Comparison of ENCODE assay signal across 4 mouse cellular contexts in genomic region chr4:141554255-141554865, GRCm38 (mm10). TPM values are rescaled to one million over a fixed set of nuclear protein-coding genes. Genes with fewer than 3 reads are reported as not detected.
DNase-seq lines count a peak whose midpoint lies in the region; TF ChIP-seq lines count a peak whose summit lies in the region.
"Not testable (repeated sequence)": the region's sequence is repeated elsewhere in the genome, so short reads cannot be mapped to it uniquely, and the experiment has no call there.
"Had no signal": no experiment of that assay in that cellular context is flagged by ENCODE, and none has a peak within 500 bp of the region (broad histone marks: within the 10 kb centered on the region; RNA-seq: fewer than 3 reads in every experiment).

No protein-coding gene starts in this region.

- H3K4me3 ChIP-seq in ES-E14 (ENCODE audit: insufficient read depth in 1 of 2, low read depth in 1 of 2, low read length in 2 of 2, poor library complexity in 1 of 2, severe bottlenecking in 1 of 2); MEL (ENCODE audit: control insufficient read depth in 1 of 2, insufficient read depth in 1 of 2, low read depth in 2 of 2, low read length in 2 of 2): not testable (repeated sequence)

- not testable (repeated sequence) for H3K9me3 ChIP-seq in ES-E14 (ENCODE audit: control insufficient read depth, insufficient read depth, low read depth, low read length); MEL (replicated peaks; ENCODE audit: insufficient read depth, low read length)

- TF ChIP-seq RAD21 in MEL (IDR thresholded peaks at IDR 0.05; ENCODE audit: low read depth, low read length), result not testable (repeated sequence)

- TF ChIP-seq CTCF in MEL (IDR thresholded peaks at IDR 0.05 in 2 of 3, conservative IDR thresholded peaks at IDR 0.05 in 1 of 3; ENCODE audit: control insufficient read depth in 1 of 3, insufficient read depth in 1 of 3, low read depth in 2 of 3, low read length in 3 of 3, poor library complexity in 1 of 3, severe bottlenecking in 1 of 3), result not testable (repeated sequence)

- H3K27ac ChIP-seq in ES-E14 (ENCODE audit: insufficient read depth, low read depth, low read length, poor library complexity, severe bottlenecking); MEL (ENCODE audit: control insufficient read depth, low read depth, low read length): not testable (repeated sequence)

- DNase-seq in A20 (ENCODE audit: low read depth, low spot score), result peak; percentile 45
- not testable (repeated sequence) for DNase-seq in ES-E14 (ENCODE audit: low read depth, low spot score); MEL (ENCODE audit: low read depth, low spot score)

- in situ Hi-C loops in ES-E14 (cut with MboI; ENCODE audit: low sequenced_read_pairs in 2 of 2, unreplicated experiment in 2 of 2), result not testable (repeated sequence)

- H3K9ac ChIP-seq in ES-E14 (ENCODE audit: insufficient read depth, low read depth, low read length, poor library complexity, severe bottlenecking); MEL (ENCODE audit: control insufficient read depth, low read depth, low read length, poor library complexity, severe bottlenecking): not testable (repeated sequence)

- TF ChIP-seq POLR2A in MEL (IDR thresholded peaks at IDR 0.05; ENCODE audit: control insufficient read depth in 1 of 2, insufficient read depth in 1 of 2, low read depth in 1 of 2, low read length in 2 of 2, poor library complexity in 1 of 2), result not testable (repeated sequence)

- not testable (repeated sequence) for H3K27me3 ChIP-seq in MEL (ENCODE audit: control insufficient read depth in 1 of 2, insufficient read depth in 2 of 2, low read length in 2 of 2)

- not testable (repeated sequence) for H3K36me3 ChIP-seq in ES-E14 (ENCODE audit: control insufficient read depth, insufficient read depth, low read length, poor library complexity, severe bottlenecking); MEL (ENCODE audit: control insufficient read depth in 1 of 2, insufficient read depth in 2 of 2, low read length in 2 of 2)

- not testable (repeated sequence) for H3K79me2 ChIP-seq in MEL (ENCODE audit: control insufficient read depth, insufficient read depth, low read length, poor library complexity)

- H3K4me1 ChIP-seq in ES-E14 (ENCODE audit: control insufficient read depth in 2 of 2, insufficient read depth in 2 of 2, low read length in 2 of 2, poor library complexity in 1 of 2) (peaks cover 9 to 14% of the 10 kb centered on the region in 2 experiments; a peak in 3 of 4 replicates), MEL (ENCODE audit: control insufficient read depth in 1 of 2, insufficient read depth in 2 of 2, low read length in 2 of 2) (peaks cover 10 to 15% of the 10 kb centered on the region in 2 experiments)

- TF ChIP-seq EP300 in MEL (IDR thresholded peaks at IDR 0.05; ENCODE audit: low read depth in 1 of 2, low read length in 2 of 2), result not testable (repeated sequence)

TF ChIP-seq in ES-E14, 5 proteins besides CTCF, POLR2A, EP300 and RAD21:
- TF ChIP-seq ZNF384 (IDR thresholded peaks at IDR 0.05; ENCODE audit: low read depth, low read length), result peak; percentile 64

TF ChIP-seq in MEL, 35 proteins besides CTCF, POLR2A, EP300 and RAD21:
- TF ChIP-seq ZNF384 (IDR thresholded peaks at IDR 0.05; ENCODE audit: low read depth, low read length), result peak; percentile 91
TF ChIP-seq in MEL: peak in this region for 1; not testable (repeated sequence) for 34.

RNA-seq across cellular contexts. Expression of gene Spen, which starts 16.0 kb away (rescaled TPM):
- total RNA-seq in ES-E14 (2012; rRNA removed) (51.5 and 58.6 TPM in 2 replicates), MEL (2012; rRNA removed) (11.9 and 12.6 TPM in 2 replicates)
- 100 to 1,000 TPM in 1 of 2 experiments, 10 to 100 TPM in 1; 46.9 to 102 TPM for polyA plus RNA-seq in MEL (2012; ENCODE audit: insufficient read depth in 1 of 2, insufficient read length in 2 of 2, low read depth in 1 of 2, low replicate concordance in 2 of 2, missing spikeins in 1 of 2)

RNA-seq across cellular contexts. Expression of gene Fblim1, which starts 51.5 kb away (rescaled TPM):
- 71.3 and 112 TPM in 2 replicates for total RNA-seq in ES-E14 (2012; rRNA removed)
- not detected in 2 replicates for total RNA-seq in MEL (2012; rRNA removed)
- polyA plus RNA-seq in MEL (2012; ENCODE audit: insufficient read depth in 1 of 2, insufficient read length in 2 of 2, low read depth in 1 of 2, low replicate concordance in 2 of 2, missing spikeins in 1 of 2), result not detected
- polyA plus RNA-seq: G1E had no signal

Comparison
In these comparisons a context has a peak if more than half of its experiments do, and no peak if none do; other contexts are left out.
1. RNA of gene Fblim1, which starts 51.5 kb away (total RNA-seq): 71.3 to 112 TPM in ES-E14; not detected in MEL; every median in the first group is over 10 times any median in the second.